Mouse (Mus musculus) hindbrain, embryonic 14.5 days (tissue): ENCODE measurements around the gene Wwtr1. TPM values are rescaled to one million over a fixed set of nuclear protein-coding genes. Genes with fewer than 3 reads are reported as not detected.

Experiments used
- ATAC-seq: fragments of 200-750 bp; cut with Nextera tagmentation; 2 replicates; pipeline ENCODE4 v1.8.0; 2017; ENCODE audit warnings: moderate number of reproducible peaks, mild to moderate bottlenecking, moderate TSS enrichment, moderate library complexity; ENCODE audit not compliant: low FRiP score
- DNase-seq: peaks from one replicate; pipeline ENCODE4 v3.0.0-alpha.2; 2015; ENCODE audit warnings: low spot score
- H3K27ac ChIP-seq: fragments of 300-500 bp; sonication (generic); 2 replicates; pipeline ENCODE4 v1.5.1; 2014; ENCODE audit warnings: mild to moderate bottlenecking, moderate library complexity
- H3K27me3 ChIP-seq: fragments of 300-500 bp; sonication (generic); 2 replicates; pipeline ENCODE4 v1.6.1; 2014; ENCODE audit warnings: mild to moderate bottlenecking, low read length, mixed read lengths; ENCODE audit not compliant: control insufficient read depth, insufficient read depth
- H3K36me3 ChIP-seq: fragments of 300-500 bp; sonication (generic); replicated peaks from 2 replicates; pipeline ENCODE4 v1.6.1; 2014; ENCODE audit not compliant: control insufficient read depth, insufficient read depth
- H3K4me1 ChIP-seq: fragments of 300-500 bp; sonication (generic); replicated peaks from 2 replicates; pipeline ENCODE4 v1.6.1; 2014; ENCODE audit warnings: antibody characterized with exemption, low read length, mixed read lengths; ENCODE audit not compliant: control insufficient read depth, insufficient read depth
- H3K4me2 ChIP-seq: fragments of 300-500 bp; sonication (generic); replicated peaks from 2 replicates; pipeline ENCODE4 v1.6.1; 2014; ENCODE audit warnings: mild to moderate bottlenecking, moderate library complexity
- H3K4me3 ChIP-seq: fragments of 300-500 bp; sonication (generic); replicated peaks from 2 replicates; pipeline ENCODE4 v1.5.1; 2014; ENCODE audit warnings: mild to moderate bottlenecking, low read length
- H3K9ac ChIP-seq: fragments of 300-500 bp; sonication (generic); 2 replicates; pipeline ENCODE4 v1.6.1; 2014
- H3K9me3 ChIP-seq: fragments of 300-500 bp; sonication (generic); 2 replicates; pipeline ENCODE4 v1.6.1; 2016; ENCODE audit warnings: low read length; ENCODE audit not compliant: control insufficient read depth
- WGBS: fragments of 180-500 bp; shearing (Covaris S2); extraction: QIAGEN DNeasy Blood & Tissue Kit; methylation state at CpG from one replicate; pipeline ENCODE4 v1.1.7; 2014; 5-methylcytosine and 5-hydroxymethylcytosine counted together
- polyA plus RNA-seq: library from polyadenylated mRNA; unstranded; fragments of >200 nt; fragmentation: Nextera tagmentation; extraction: Ambion mirVana; gene quantifications from 2 replicates; pipeline ENCODE4 v1.2.1, GENCODE M21; 2014

Gene Wwtr1
- polyA plus RNA-seq, 1 experiment from 2014 or later = 8.6 TPM

DNA sequence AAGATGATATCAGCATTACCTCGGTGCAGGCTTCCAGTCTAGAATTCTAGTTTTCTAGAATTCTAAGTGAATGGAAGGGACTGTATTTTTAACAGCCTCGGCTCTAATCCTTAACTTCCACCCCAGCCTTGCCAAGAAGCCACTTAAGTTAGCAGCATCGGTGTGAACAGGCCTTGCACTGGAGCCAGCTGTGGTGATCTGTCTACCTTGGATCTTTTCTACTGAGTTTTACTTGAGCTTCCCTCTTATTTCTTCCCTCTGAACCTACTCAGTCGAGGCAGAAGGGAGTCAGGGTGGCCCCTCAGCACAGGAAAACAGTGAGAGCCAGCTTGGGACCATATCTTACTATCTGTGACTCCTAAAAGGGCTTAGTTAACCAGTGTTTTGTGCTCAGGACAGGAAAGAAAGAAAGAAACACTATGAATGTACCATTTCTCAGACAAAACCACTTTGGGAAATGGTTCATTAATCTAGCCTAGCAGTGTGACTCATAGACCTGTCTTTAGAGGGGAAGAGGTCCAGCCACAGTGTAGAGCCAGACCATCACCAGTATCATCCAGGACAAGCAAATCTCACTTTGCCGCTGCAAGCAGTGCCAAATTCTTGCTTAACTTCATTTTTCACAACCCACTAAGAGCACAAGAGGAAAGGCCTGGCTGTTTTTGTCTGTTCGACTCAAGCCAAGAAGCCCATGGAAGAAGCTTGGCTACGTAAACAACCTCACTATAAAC is 65.6 kb downstream of the Wwtr1 start:
- H3K9ac ChIP-seq = no peak overlapping the region
- no peaks in the 10 kb centered on the region for H3K4me1 ChIP-seq
- DNase-seq (no peak), ATAC-seq (no peak)
- H3K27me3 ChIP-seq = no peaks in the 10 kb centered on the region
- no peak overlapping the region for H3K27ac ChIP-seq
- WGBS = 90% methylated on average over 7 of the region's 7 CpGs
- no peaks in the 10 kb centered on the region for H3K9me3 ChIP-seq
- no peak overlapping the region for H3K4me2 ChIP-seq
- H3K4me3 ChIP-seq = no peak overlapping the region
- H3K36me3 ChIP-seq = no peaks in the 10 kb centered on the region

GRCm38 (mm10) chr3:57505991-57506390 is 69.7 kb downstream of the Wwtr1 start:
- no peak overlapping the region for H3K4me2 ChIP-seq
- no peak overlapping the region for H3K27ac ChIP-seq
- no peak overlapping the region for H3K4me3 ChIP-seq
- H3K27me3 ChIP-seq = no peaks in the 10 kb centered on the region
- DNase-seq (no peak), ATAC-seq (no peak)
- H3K9me3 ChIP-seq = no peaks in the 10 kb centered on the region
- WGBS = 90% methylated on average over 10 of the region's 10 CpGs
- no peaks in the 10 kb centered on the region for H3K36me3 ChIP-seq
- no peaks in the 10 kb centered on the region for H3K4me1 ChIP-seq
- H3K9ac ChIP-seq = no peak overlapping the region

DNA sequence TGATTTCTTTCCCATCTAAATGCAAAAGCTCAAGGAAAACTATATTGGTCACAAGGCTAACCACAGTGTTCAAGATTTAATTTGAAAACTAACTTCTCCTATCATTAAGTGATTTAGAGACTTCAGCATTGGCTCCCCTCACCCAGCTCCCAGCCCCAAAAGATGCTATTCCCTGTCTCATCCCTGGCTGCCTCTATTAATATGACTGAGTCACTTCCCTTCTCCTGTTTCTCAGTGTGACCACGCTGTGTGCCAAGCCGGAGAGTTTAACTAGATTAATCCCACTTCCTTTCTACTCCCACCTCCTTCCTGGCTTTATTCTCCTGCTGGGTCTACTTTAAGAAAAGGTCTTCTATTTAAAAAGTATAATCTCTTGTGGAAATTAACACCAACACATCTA is 71.0 kb downstream of the Wwtr1 start:
- DNase-seq = no peak
- Histone ChIP-seq H3K4me3 (no peak overlapping the region), H3K36me3 (no peaks in the 10 kb centered on the region), H3K27ac (no peak overlapping the region), H3K4me1 (no peaks in the 10 kb centered on the region), H3K9ac (no peak overlapping the region), H3K27me3 (no peaks in the 10 kb centered on the region), H3K4me2 (no peak overlapping the region), H3K9me3 (no peaks in the 10 kb centered on the region)
- ATAC-seq = no peak
- 82% methylated on average over 2 of the region's 2 CpGs for WGBS

- no peaks in the 10 kb centered on the region for H3K27me3 ChIP-seq
- H3K9ac ChIP-seq = no peak overlapping the region
- no peak for ATAC-seq
- 89% methylated on average over 10 of the region's 10 CpGs for WGBS
- H3K36me3 ChIP-seq = no peaks in the 10 kb centered on the region
- H3K9me3 ChIP-seq = no peaks in the 10 kb centered on the region
- H3K4me2 ChIP-seq = no peak overlapping the region
- H3K4me3 ChIP-seq = no peak overlapping the region
- H3K4me1 ChIP-seq = no peaks in the 10 kb centered on the region
- H3K27ac ChIP-seq = no peak overlapping the region
- DNase-seq = no peak
Measured at GRCm38 (mm10) chr3:57501596-57502220, 74.0 kb downstream of the Wwtr1 start.

- Histone ChIP-seq H3K27me3 (no peaks in the 10 kb centered on the region), H3K4me3 (no peak overlapping the region), H3K27ac (no peak overlapping the region), H3K9ac (no peak overlapping the region), H3K36me3 (no peaks in the 10 kb centered on the region), H3K4me2 (no peak overlapping the region), H3K9me3 (no peaks in the 10 kb centered on the region), H3K4me1 (no peaks in the 10 kb centered on the region)
- ATAC-seq (no peak), DNase-seq (no peak)
- WGBS = 95% methylated on average over 9 of the region's 9 CpGs
Measured at GRCm38 (mm10) chr3:57500846-57501245, 74.9 kb downstream of the Wwtr1 start.

DNA sequence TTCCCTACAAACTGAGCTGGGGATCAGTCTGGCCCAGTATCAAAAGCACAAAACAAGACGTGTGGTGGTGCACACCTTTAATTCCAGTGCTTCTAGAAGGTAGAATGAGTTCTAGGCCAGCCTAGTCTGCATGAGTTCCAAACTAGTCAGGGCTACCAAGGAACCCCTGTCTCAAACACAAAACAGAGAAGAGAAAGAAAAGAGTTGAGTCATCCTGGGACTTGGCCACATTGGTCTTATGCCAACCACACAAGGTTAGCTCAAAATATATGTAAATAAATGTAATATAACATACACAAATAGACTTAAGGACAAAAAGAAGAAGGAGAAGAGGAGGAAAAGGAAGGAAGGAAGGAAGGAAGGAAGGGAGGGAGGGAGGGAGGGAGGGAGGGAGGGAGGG is 77.9 kb downstream of the Wwtr1 start:
- H3K4me2 ChIP-seq = no peak overlapping the region
- H3K4me1 ChIP-seq = no peaks in the 10 kb centered on the region
- no peaks in the 10 kb centered on the region for H3K9me3 ChIP-seq
- WGBS = 97% methylated on average over 1 of the region's 1 CpGs
- no peak overlapping the region for H3K9ac ChIP-seq
- DNase-seq (no peak), ATAC-seq (no peak)
- no peaks in the 10 kb centered on the region for H3K27me3 ChIP-seq
- H3K4me3 ChIP-seq = no peak overlapping the region
- H3K36me3 ChIP-seq = no peaks in the 10 kb centered on the region
- no peak overlapping the region for H3K27ac ChIP-seq

DNA sequence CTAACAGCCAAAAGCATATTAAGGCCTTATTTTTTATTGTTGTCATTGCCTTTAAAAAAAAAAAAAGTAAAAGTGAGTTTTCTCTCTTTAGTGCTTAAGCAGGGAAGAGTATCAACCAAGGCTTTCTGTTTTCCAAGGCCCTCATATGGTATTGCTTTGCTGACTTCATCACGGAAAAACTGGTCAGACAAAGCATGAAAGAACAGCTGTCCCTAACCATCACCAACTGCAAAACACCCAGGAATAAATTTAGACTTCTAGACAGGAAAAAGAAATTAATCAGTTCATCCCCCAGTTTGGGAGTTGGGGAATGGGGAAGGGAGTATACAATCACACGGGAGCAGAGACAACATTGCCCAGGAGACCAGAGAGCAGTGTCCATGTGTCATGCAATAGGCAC is 79.3 kb downstream of the Wwtr1 start:
- Histone ChIP-seq H3K27ac (no peak overlapping the region), H3K4me2 (no peak overlapping the region), H3K4me1 (no peaks in the 10 kb centered on the region), H3K9me3 (no peaks in the 10 kb centered on the region), H3K9ac (no peak overlapping the region), H3K36me3 (no peaks in the 10 kb centered on the region), H3K27me3 (no peaks in the 10 kb centered on the region), H3K4me3 (no peak overlapping the region)
- WGBS = 80% methylated on average over 2 of the region's 2 CpGs
- DNase-seq (no peak), ATAC-seq (no peak)

DNA sequence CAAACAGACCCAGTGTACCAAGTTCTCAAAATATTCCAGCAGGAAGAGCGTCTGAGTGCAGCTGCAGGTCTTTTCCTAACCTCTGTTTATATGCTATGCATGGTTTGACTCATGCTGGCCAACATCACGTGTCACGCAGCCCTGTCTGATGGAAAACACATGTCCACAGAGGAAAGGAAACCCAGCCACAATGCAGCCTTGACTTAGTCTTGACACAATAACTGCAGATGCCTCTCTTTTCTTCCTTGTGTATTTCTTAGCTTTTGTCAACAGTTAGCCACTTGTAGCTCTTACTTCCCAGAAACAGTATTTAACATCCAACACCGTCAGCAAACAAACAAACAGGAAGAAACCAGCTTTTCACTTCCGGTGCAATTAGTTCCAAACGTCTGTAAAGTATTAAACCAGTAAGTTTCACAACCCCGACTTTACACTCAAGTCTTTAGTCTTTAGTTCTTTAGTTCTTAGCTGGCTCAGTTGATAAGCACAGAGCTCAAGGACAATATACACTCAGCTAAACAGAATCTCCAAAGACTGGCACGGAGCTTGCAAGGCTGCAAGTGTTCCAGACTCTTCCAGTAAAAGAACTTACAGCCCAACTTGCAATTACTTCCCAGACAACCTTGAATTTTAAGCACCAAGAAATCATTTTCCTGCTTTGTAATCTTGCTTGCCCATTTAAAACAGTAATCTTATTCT is 88.1 kb downstream of the Wwtr1 start:
- no peak overlapping the region for H3K4me2 ChIP-seq
- no peak overlapping the region for H3K9ac ChIP-seq
- no peaks in the 10 kb centered on the region for H3K27me3 ChIP-seq
- DNase-seq (no peak), ATAC-seq (no peak)
- no peak overlapping the region for H3K27ac ChIP-seq
- WGBS = 89% methylated on average over 8 of the region's 8 CpGs
- no peak overlapping the region for H3K4me3 ChIP-seq
- H3K4me1 ChIP-seq = no peaks in the 10 kb centered on the region
- no peaks in the 10 kb centered on the region for H3K36me3 ChIP-seq
- H3K9me3 ChIP-seq = no peaks in the 10 kb centered on the region

DNA sequence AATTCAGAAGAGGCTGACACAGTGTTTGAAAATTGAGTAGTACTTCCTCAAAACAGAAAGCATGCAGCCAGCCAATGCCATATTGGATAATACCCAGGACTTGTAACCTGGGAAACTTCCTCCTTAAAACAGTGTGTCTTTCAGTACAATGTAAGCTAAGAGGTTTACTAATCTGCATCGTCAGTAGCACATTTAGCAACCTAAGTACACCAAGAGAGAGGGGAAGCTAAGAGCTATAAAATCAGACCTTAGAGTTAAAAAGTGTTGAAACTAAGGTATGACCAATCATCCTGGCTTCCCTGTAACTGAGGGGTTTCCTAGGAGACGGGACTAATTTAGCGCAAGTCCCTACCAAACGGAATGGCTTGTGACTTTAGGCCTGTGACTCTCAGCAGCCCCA is 89.6 kb downstream of the Wwtr1 start:
- Histone ChIP-seq H3K36me3 (no peaks in the 10 kb centered on the region), H3K9me3 (no peaks in the 10 kb centered on the region), H3K27ac (no peak overlapping the region), H3K27me3 (no peaks in the 10 kb centered on the region), H3K4me2 (no peak overlapping the region), H3K4me3 (no peak overlapping the region), H3K4me1 (no peaks in the 10 kb centered on the region), H3K9ac (no peak overlapping the region)
- 89% methylated on average over 4 of the region's 4 CpGs for WGBS
- no peak for ATAC-seq
- DNase-seq = no peak
